Mouse (Mus musculus) R1 (cell line): ENCODE data around the gene Fam186a.
A peak's percentile ranks its signal among the peaks of the same experiment; 100 is the strongest.
"Not testable (repeated sequence)": the region's sequence is repeated elsewhere in the genome, so short reads cannot be mapped to it uniquely, and the experiment has no call there.

Experiments
- DNase-seq: peaks from one replicate; pipeline ENCODE4 v3.0.0-alpha.2; 2018; ENCODE audit warnings: low read depth, low spot score

Gene Fam186a

DNA sequence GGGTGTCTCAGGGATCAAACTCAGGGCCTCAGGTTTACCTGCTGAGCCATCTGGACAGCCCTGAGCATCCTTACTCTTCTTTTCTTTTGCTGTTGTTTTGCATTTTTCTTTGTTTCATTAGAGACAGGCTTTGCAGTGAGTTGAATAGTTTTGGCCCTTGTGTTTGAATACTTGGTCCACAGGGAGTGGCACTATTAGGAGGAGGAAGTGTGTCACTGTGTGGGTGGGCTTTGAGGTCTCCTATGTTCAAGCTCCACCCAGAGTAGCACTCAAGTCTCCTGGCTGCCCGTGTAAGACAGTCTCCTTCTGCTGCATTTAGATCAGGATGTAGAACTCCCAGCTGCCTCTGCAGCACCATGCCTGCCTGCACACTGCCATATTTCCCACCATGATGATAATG, 32.4 kb downstream of the Fam186a start:
- DNase-seq: peak; percentile 67

DNA sequence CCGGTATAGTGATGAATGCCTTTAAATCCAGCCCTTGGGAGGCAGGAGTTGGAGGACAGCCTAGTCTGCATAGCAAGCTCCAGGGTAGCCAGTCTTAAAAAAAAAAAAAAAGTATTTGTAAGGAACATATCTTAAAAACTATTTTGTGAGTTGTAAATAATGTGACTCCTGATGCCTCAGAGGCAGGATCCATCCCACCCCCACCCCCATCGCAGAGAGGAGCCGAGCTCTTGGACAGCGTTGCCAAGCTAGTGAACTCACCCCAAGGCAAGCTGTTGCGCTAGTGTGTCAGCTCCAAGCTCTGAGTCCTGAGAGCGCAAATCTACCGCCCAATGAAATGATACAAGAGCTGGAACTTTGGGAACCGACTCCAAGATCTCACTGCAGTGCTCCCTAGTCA, 35.6 kb downstream of the Fam186a start:
- DNase-seq: peak; percentile 27

DNA sequence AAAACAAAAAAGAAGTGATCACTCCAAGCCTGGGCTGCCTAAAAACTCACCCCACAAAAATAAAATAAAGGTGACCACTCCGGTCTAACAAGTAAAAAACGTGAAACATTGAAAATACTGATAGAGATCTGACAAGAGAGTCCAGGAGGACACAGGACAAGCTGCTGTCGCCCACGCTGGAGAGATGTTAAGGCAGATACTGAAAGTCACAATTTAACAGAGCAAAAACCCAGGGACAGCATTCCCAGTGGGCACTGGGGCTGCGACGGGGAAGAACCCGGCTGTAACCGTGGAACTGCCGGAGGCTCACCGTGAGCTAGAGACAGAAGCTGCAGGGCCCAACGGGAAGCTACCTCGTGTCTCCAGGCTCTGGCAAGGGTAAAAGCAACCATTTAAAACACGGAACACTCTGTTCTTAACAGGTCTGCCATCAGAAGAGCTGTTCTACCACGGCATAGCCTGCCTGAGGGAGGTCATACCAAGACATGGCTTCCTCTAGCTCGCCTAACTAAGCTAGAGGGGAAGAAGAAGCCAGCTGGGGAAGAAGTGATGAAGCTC, 47.2 kb downstream of the Fam186a start:
- no peak for DNase-seq

DNA sequence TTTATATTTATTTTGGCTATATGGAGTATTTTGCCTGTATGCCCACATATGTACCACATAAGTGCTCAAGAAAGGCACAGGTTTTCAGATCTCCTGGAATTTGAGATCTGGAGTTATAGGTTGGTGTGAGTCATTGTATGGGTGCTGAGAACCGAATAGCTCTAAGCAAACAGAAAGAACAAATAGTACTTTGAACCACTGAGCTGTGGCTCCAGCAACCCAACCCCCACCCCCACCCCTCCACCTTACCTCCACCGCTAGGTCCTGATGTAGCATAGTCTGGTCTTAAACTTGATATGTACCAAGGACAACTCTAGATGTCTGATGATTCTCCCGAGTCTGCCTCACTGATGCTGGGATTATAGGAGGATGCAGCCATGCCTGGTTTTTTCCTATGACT, 49.6 kb downstream of the Fam186a start:
- no peak for DNase-seq

DNA sequence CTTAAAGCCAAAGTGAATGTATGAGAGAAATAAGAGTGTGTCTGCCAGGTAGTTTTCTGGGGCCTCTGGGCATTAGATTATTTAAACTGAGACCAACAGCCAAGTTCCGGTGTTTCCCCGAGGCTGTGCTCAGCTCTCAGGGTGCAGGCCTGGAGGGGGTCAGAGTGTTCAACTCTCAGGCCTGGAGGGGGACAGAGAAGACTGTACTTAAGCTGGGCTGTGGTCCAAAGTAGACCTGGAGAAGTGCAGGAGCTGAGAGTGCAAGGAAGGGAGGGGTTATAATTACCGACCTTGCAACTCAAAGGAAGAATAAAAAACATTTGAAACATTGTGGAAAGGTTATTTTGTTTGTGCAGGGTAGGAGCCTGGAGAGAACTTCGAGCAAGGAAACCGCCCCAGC, 52.2 kb downstream of the Fam186a start:
- DNase-seq: no peak

DNA sequence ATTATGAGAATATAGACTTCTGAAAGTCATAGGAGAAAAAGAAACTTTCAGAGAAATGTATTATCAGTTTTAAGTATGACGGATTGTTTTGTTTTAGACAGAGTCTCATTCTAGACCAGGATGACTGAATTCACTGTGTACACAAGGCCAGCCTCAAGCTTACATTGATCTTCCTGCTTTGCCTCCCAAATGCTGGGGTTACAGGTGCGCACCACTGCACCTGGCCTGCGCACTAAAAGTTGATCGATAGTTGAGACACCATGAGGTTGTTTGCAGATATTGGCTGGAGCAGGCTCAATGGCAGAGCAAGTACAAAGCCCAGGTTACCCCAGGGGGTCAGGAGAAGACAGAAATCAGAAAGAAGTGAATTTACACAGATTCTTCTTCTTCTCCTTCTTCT, 55.1 kb downstream of the Fam186a start:
- DNase-seq: no peak

DNA sequence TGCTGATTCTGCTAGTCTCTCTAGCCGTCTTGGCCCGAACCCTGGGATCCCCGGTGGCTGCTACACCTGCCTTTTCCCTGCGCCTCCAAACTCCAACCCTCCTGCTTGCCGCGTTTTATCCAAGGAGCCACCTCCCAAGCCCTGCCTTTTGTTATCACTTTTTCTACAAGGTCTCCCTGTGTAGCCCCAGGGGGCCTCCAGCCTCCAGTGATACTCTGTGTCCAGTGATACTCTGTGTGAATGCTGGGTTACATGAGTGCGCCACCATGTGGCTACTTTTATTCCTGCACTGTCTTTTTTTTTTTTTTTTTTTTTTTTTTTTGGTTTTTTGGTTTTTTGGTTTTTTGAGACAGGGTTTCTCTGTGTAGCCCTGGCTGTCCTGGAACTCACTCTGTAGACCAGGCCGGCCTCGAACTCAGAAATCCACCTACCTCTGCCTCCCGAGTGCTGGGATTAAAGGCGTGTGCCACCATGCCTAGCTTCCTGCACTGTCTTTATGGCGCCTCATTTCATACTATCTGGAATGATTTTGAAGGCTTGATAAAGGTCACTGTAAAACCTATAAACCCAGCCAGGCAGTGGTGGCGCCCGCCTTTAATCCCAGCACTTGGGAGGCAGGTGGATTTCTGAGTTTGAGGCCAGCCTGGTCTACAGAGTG, 57.4 kb downstream of the Fam186a start:
- peak; percentile 85 for DNase-seq

DNA sequence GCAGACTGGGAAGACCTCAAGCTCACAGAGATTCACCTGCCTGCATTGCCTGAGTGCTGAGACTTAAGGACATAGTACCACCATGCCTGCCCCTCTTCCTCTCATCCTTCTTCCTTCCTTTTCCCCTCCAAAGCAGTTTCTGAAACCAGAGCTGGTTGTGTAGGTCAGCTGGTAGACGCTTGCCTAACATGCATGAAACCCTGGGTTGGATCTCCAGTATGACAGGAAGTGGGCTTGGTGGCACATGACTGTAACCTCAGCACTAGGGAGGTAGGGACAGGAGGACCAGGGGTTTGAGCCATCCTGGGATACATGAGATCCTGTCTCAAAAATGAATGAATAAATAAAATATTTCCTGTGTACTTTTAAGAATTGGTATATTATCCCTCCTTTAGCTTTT, 59.3 kb downstream of the Fam186a start:
- DNase-seq: no peak

DNA sequence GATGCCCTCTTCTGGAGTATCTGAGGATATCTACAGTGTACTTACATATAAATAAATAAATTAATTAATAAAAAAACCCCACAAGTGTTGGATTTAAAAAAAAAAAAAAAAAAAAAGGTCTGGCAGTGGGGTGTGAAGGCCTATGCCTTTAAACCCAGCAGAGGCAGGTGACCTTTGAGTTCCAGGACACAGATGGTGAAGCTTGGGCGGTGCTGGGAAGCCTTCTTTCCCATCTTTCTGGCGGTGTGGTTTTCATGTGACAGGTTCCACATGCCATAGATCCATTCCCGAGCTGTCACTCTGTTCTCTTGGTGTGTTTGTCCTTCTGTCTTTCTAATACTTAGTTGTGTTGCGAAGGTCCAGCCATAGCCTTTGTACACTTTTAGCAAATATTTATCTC, 59.8 kb downstream of the Fam186a start:
- no peak for DNase-seq

DNA sequence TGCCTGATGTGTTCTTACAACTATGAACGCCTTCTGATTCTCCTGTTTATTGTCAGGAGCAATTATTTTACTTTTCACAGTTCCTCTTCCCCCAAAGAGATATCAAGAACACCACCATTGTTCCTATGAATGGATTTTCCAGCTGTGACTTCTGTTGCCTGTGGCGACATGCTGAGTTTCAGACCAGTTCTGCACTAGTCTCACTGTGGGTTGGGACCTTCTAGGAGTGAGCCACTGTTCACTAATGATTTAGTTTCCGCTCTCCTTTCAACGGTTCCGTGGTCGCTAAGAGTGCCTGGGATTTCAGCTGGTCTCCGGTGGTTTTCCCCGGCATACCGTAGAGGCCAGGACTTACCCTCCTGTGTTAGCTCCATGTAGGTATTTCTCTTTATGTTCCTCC, 62.0 kb downstream of the Fam186a start:
- peak; percentile 15 for DNase-seq

DNA sequence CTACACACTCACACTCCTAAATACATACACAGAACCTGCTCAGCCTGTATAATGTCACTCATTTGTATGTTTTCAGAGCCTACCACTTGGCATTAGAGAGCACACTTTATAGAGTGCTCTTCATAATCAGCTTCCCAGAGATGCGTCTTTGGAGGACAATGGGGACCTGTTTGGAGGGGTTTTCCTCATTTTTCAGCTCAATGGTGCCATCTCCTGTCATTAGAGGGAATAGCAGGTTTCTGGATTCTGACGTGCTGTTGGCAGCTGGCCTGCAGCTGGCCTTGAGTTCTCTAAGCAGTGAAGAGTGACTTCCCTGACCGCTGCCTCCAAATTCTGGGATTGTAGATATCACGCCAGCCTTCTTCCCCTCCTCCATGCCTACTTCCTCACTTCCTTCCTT, 62.5 kb downstream of the Fam186a start:
- peak; percentile 83 for DNase-seq

DNA sequence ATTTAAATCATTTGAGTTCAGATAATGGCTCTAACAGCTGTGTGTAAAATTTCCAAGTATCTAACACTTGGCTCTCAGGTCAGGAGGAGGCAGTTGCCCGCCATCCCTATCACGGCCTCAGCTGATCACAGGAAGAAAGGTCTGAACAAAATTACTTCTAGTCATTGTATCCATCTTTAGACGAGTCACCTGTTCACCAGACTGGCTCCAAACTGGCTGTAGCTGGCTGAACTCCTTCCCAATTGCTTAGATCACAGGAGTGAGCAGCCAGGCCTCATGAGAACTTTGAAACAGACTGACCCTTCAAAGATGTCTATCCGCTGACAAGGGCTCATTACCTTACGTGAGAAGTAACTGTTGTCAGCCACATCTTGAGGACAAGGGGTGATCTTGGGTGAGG, 63.6 kb downstream of the Fam186a start:
- no peak for DNase-seq

DNA sequence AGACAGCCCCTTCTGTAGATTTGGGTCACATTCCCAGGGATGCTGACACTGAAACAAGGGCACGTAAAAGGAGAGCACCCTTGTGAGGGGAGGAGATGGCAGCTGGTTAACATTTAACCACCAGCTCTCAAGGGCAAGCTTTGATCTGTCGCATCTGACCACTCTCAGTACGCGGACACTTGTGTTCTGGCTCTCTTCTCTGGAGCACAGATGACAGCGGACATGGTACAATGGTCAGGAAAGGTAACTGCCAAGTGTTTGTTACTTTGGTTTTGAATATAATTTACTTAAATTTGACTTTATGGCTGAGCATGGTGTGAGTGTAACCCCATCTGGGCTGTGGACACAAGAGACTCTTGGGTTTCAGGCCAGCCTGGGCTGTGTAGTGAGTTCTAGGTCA, 64.1 kb downstream of the Fam186a start:
- DNase-seq: no peak

DNA sequence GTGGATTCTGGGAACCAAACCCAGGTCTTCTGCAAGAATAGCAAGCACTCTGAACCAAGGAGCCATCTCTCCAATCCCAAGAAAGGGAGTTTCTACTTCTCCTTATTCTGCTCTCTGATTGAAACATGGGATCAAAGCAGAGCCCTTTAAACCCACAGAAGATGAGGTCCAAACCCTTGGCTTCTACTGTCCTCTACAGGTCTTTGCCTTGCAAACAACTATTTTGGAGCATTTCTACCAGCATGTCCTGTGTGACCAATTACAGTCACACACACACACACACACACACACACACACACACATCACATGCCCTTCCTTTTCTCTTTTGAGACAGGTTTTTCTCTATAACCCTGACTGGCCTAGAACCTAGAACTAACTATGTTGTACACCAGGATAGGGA, 70.2 kb downstream of the Fam186a start:
- DNase-seq: no peak

DNA sequence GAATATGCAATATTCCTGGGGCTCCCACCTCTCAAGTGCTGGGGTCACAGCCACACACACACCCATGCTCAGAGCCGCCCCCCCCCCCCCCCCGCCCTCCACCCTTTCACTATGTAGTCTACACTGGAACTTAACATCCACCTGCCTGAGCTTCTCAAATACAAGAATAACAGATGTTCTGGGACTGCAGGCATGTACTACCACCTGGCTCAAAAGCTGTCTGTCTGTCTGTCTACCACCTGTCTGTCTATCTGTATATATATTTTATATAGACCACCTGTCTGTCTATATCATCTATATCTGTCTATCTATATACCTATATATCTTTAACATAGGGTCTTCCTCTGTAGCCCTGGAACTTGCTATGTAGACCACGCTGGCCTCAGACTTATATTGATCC, 75.5 kb downstream of the Fam186a start:
- no peak for DNase-seq

DNA sequence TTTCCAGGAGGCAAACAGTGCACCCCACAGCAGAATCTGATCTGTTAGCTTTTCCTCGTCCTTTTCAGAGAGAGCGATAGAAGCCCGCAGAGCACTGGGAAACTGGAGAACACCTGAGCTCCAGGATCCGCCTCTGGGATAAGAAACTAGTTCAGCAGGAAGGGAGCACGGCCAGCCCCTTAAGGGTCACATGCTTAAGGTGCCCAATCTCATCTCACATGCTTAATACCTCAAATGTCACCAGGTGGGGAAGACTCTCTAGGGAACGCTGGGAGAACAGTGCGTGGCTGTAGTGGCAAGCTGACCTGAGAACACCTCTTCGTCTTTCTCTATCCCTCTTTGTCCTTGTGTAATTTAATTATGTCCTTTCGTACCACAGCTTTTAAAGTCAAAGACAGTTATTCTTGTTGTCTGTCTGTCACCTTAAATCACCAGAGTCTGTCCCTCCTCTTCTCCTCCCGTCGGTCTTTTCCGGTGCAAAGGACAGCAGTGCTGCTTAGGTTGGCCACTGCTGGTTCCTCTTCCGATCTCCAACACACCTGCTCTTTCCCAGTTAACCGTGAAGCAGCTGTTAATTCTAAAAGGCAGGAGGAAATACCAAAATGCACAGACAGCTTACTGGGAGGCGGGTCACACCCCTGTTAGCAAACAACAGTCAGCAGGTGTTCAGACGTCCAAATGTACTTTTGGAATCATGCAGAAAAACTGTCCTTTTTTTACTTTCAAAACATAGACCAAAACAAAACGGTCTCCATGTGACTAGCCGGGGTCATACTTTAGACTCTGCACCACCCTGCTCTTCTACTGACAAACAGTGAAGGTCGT, 76.2 kb downstream of the Fam186a start:
- peak; percentile 45 for DNase-seq

DNA sequence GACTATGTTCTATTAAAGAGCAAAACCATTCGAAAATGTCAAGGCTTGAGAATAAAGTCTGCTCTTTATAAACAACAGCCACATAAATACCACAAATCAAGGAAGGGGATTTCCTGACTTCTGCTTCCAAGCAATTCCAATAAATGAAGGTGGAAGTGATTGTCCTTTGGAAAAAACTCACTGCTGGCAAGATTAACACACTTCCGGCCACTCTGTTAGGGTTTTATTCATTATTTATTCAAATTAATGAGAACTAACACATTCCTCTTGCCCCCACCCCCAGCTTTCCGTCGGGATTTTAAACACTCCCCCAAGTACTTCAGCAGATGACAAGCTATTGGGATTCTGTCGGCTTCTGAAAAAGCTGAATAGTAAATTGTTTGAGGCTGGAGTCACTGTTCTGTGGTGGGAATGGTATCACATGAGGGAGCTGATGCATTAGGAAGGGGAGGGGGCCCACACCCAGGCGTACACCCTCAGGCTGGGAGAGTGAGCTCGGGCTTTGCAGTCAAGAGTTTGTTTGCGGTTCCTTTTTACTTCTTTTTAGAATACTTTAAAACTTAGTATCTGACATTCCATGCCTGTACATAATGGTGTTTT, 77.5 kb downstream of the Fam186a start:
- no peak for DNase-seq

DNA sequence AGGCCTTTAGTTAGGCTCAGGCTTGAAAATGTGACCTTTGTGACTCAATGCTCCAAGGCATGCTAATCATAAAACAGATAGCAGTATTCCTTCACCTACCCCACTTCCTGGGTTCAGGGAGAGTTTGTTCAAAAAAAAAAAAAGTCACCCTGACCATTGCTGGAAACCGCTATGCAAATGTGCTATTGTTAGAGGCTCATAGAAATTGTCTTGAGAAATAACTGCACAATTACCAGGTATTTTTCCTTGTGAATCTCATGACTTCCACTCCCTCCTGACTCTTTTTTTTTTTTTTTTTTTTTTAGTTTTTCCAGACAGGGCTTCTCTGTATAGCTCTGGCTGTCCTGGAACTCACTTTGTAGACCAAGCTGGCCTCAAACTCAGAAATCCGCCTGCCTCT, 79.7 kb downstream of the Fam186a start:
- not testable (repeated sequence) for DNase-seq

DNA sequence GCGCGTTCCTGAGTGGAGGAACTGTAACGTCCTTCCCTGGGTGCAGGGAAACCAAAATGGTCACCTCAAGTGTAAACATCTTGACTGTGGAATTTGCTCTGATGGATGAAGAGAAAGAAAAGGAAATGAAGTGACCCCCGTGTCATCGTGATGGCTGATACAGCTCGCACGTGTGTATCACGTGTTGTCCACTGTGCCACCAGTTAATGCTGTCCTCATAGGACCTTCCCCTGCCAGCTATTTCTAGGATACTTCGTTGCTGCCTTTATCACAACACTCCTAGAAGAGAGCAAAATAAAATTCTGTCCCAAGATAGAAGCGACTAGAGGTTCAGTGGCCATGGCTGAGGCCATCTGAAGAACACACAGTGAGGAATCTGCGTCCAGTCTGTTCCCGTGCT, 82.8 kb downstream of the Fam186a start:
- DNase-seq: no peak

DNA sequence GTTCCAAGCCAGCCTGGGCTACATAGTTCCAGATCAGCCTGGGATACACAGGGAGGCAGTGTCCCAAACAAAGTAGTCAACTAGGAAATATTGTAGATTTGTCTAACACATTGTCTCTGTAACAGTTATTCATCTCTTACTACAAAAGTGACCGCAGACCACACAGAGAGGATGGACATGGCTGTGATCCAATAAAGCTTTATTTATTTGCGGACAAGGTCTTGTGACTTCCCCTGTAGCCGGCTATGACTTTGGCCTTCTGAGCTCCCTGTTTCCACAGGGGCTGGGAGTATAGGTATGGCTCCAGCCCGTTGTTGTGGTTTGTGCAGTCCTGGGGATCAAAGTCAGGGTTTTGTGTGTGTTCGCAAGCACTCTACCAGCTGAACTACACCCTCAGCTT, 88.3 kb downstream of the Fam186a start:
- DNase-seq: no peak

DNA sequence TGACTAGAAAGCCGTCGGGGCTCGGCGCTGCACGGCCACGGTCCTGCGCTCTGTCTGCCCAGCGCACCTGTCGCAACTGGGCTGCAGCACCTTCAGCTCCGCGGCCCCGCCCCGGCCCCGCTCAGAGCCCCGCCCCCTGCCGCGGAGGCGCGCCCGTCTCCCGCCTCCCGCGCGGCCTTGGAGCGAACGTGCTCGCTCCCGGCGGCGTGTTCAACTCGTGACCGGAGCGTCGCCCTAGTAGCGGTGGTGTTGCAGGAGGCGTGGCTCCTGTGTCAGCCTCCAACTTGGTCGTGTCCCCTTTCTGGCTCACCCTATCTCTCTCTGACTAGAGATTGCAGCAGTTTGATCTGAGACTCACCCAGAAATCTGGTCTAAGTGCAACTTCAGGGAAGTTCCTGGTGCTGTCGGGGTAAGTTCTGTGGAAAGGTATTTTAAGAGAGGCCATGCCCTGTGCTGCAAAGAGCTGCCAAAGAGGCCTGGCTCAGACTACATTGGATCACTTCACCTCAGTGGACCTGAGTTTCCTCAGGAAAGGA, 91.5 kb downstream of the Fam186a start, which contains the start of gene Lima1:
Lima1 (minus strand) TSS at position 123 of the 536 bp plus-strand sequence.
- DNase-seq: peak; percentile 96

DNA sequence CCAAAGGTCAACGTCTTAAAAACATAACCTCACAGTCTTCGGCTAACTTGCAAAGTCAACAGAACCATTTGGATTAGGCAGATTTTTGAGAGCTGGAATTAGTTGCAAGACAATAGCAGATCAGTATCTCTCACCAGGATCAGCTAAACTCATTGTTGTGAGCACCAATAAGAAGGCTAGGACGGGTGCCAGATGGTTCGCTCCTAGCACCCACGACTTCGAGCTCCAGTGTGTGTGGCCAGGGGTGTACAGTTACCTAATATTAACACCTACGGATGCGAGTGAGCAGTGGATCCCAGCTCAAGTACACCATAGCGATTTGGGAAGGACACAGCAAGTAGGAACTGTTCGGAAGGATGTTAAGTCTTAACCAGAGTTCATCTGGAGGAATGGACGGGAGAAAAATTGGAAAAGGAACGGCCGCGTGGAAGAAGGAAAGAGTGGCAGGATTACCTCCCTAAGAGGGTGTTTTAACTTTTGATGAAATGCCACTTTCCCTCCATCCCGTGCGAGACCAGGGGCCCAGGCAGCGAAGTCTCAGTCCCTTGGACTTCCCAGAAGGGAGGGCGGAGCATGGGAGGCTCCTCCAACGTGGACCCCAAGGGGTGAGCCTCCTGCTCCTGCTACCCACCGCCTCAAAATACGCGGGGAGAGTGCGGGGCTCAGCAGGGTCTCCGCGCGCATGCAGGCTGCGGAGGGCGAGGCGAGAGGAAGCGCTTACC, 92.1 kb downstream of the Fam186a start:
- DNase-seq: peak; percentile 87
